Mouse (Mus musculus) spleen, adult 2 months (tissue): Measurements from ENCODE around the gene Gm21985. TPM values are rescaled to one million over a fixed set of nuclear protein-coding genes. Genes with fewer than 3 reads are reported as not detected.

Source experiments
- DNase-seq, 2 experiments: peaks; one replicate each; pipeline versions ENCODE4 v3.0.0 to v3.0.0-alpha.2; 2012 to 2021; ENCODE audit warnings: low spot score in 2 of 2, low read depth in 1 of 2
- H3K27ac ChIP-seq: fragments of 200-500 bp; 2 replicates; pipeline ENCODE4 v1.5.1; 2012; ENCODE audit warnings: low read length, inconsistent platforms; ENCODE audit not compliant: insufficient read depth
- H3K27me3 ChIP-seq: fragments of 200-500 bp; 2 replicates; pipeline ENCODE4 v1.6.1; 2012; ENCODE audit warnings: mild to moderate bottlenecking, moderate library complexity, low read length, inconsistent platforms; ENCODE audit not compliant: control insufficient read depth, insufficient read depth
- H3K36me3 ChIP-seq: fragments of 200-500 bp; 2 replicates; pipeline ENCODE4 v1.6.1; 2012; ENCODE audit warnings: mild to moderate bottlenecking, low read length, inconsistent platforms; ENCODE audit not compliant: control insufficient read depth, insufficient read depth
- H3K4me1 ChIP-seq: fragments of 200-500 bp; 2 replicates; pipeline ENCODE4 v1.6.1; 2011; ENCODE audit warnings: inconsistent platforms; ENCODE audit not compliant: control insufficient read depth, insufficient read depth, insufficient read length
- H3K4me3 ChIP-seq: fragments of 200-500 bp; 2 replicates; pipeline ENCODE4 v1.5.1; 2011; ENCODE audit warnings: mild to moderate bottlenecking, inconsistent platforms; ENCODE audit not compliant: insufficient read depth, insufficient read length; ENCODE audit errors: extremely low read depth
- CTCF ChIP-seq: fragments of 200-500 bp; IDR thresholded peaks from 2 replicates; pipeline ENCODE4 v1.5.1; 2011; ENCODE audit warnings: mild to moderate bottlenecking, inconsistent platforms; ENCODE audit not compliant: insufficient read depth, insufficient read length, insufficient replicate concordance; ENCODE audit errors: extremely low read depth
- POLR2A ChIP-seq: fragments of 200-500 bp; IDR thresholded peaks from 2 replicates; pipeline ENCODE4 v1.6.1; 2011; ENCODE audit warnings: low read depth, low read length, inconsistent platforms
- WGBS: fragments of 180-500 bp; shearing (Covaris S2); methylation state at CpG from one replicate; pipeline ENCODE4 v1.1.7; 2018; 5-methylcytosine and 5-hydroxymethylcytosine counted together
- polyA plus RNA-seq: library from polyadenylated mRNA; depleted of rRNA; stranded (reverse); fragments of >200 nt; gene quantifications from 2 replicates; pipeline ENCODE4 v1.2.3, GENCODE M21; 2012; rRNA removed

Gm21985 gene
- not detected in 2 replicates for polyA plus RNA-seq

GRCm38 (mm10) chr2:112266242-112266592 is at the start of gene Gm21985:
TSS of gene Gm21985 (plus strand) at chr2:112266314.
- DNase-seq = peak in 1 of 2 experiments; percentile 65
- H3K27ac ChIP-seq = peak within 1 kb of the TSS; percentile 98
- peaks cover 1% of the 10 kb centered on the region for H3K36me3 ChIP-seq
- under 1% methylated on average over 11 of the region's 11 CpGs for WGBS
- peak within 1 kb of the TSS; percentile 90 for H3K4me3 ChIP-seq
- no peaks in the 10 kb centered on the region for H3K27me3 ChIP-seq
- TF ChIP-seq POLR2A (peak; percentile 40), CTCF (no peak)
- H3K4me1 ChIP-seq = peaks cover 13% of the 10 kb centered on the region; the same call in 1 of the 2 replicates

DNA sequence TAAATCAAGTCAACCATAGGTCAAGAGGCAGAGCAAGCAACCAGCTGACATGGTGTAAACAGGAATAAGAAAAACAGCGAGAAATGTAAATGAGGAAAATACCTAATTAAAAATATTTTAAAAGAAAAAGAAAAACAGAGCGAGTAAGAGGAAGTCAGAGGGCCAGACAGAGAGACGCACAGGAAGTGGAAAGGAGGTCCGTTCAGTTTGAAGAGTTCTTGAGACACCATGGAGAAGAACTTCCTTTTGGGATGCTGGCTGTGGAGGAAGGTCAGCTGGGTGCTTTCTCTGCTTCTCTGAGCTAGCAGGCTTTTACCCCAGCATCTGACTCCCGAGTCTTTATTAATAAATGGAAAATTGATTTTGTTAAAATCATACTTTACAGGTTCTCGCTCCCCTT is 48.5 kb upstream of the Gm21985 start:
- Histone ChIP-seq H3K4me1 (no peaks in the 10 kb centered on the region), H3K36me3 (no peaks in the 10 kb centered on the region), H3K27me3 (no peaks in the 10 kb centered on the region), H3K27ac (no peak overlapping the region), H3K4me3 (no peak overlapping the region)
- 50% methylated on average over 6 of the region's 6 CpGs for WGBS
- DNase-seq = no peak
- TF ChIP-seq POLR2A (no peak), CTCF (no peak)

GRCm38 (mm10) chr2:112220880-112221279 is 45.2 kb upstream of the Gm21985 start:
- 61% methylated on average over 5 of the region's 5 CpGs for WGBS
- no peak for DNase-seq
- no peak overlapping the region for H3K4me3 ChIP-seq
- H3K27me3 ChIP-seq = no peaks in the 10 kb centered on the region
- TF ChIP-seq POLR2A (no peak), CTCF (no peak)
- no peaks in the 10 kb centered on the region for H3K36me3 ChIP-seq
- no peak overlapping the region for H3K27ac ChIP-seq
- no peaks in the 10 kb centered on the region for H3K4me1 ChIP-seq

GRCm38 (mm10) chr2:112222607-112223006 is 43.5 kb upstream of the Gm21985 start:
- no peak overlapping the region for H3K4me3 ChIP-seq
- no peaks in the 10 kb centered on the region for H3K36me3 ChIP-seq
- H3K27ac ChIP-seq = no peak overlapping the region
- WGBS = 30% methylated on average over 5 of the region's 5 CpGs
- no peak for TF ChIP-seq POLR2A
- no peak for TF ChIP-seq CTCF
- DNase-seq = no peak
- no peaks in the 10 kb centered on the region for H3K27me3 ChIP-seq
- H3K4me1 ChIP-seq = no peaks in the 10 kb centered on the region

DNA sequence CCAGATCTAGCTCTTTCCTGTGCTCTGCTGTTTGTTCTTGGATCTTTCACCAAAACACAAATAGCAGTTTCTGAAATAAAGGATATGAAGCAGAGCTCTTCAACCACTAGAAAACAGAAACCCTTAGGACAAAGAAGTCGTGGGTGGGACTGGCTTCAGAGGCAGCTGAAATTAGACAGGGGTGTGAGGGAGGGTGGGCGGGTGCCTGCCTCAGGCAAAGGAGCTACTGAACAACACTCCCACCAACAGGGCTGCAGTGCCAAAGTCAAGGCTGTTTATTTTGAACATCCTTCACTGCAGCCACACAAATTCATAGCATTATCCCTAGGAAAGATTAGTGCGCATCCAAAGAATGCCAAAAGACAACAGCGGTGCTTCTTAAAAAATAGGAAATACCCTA is 41.8 kb upstream of the Gm21985 start:
- TF ChIP-seq POLR2A (no peak), CTCF (no peak)
- Histone ChIP-seq H3K4me3 (no peak overlapping the region), H3K36me3 (no peaks in the 10 kb centered on the region), H3K27me3 (no peaks in the 10 kb centered on the region), H3K27ac (no peak overlapping the region), H3K4me1 (no peaks in the 10 kb centered on the region)
- 70% methylated on average over 4 of the region's 4 CpGs for WGBS
- no peak for DNase-seq

GRCm38 (mm10) chr2:112232623-112233022 is 33.5 kb upstream of the Gm21985 start:
- Histone ChIP-seq H3K4me3 (no peak overlapping the region), H3K27ac (no peak overlapping the region), H3K27me3 (no peaks in the 10 kb centered on the region), H3K36me3 (no peaks in the 10 kb centered on the region), H3K4me1 (no peaks in the 10 kb centered on the region)
- 40% methylated on average over 1 of the region's 1 CpGs for WGBS
- no peak for TF ChIP-seq CTCF
- no peak for TF ChIP-seq POLR2A
- DNase-seq = no peak

- WGBS = 73% methylated on average over 2 of the region's 2 CpGs
- Histone ChIP-seq H3K4me3 (no peak overlapping the region), H3K27ac (no peak overlapping the region), H3K27me3 (no peaks in the 10 kb centered on the region), H3K36me3 (no peaks in the 10 kb centered on the region), H3K4me1 (no peaks in the 10 kb centered on the region; the same call in 1 of the 2 replicates)
- no peak for DNase-seq
- no peak for TF ChIP-seq CTCF
- TF ChIP-seq POLR2A = no peak
These were observed 29.5 kb upstream of the Gm21985 start for GRCm38 (mm10) chr2:112236620-112237019.

DNA sequence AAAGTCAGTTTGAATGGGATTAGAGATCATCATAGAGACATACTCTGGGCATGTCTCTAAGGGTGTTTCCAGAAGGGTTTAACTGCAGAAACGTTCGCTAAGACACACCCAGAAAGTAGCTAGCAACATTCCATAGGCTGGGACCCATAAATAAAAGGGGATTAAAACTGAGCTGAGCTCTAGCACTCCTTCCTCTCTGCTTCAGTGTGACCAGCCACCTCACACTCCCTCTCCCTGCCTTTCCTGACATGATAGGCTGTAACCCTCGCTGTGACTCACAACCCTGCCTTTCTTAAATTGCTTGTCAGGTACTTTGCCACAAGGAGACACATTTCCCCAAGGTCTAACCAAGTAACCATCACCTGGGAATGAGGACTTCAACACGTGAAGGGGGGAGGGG is 28.1 kb upstream of the Gm21985 start:
- H3K27me3 ChIP-seq = no peaks in the 10 kb centered on the region
- H3K27ac ChIP-seq = no peak overlapping the region
- no peaks in the 10 kb centered on the region; the same call in 1 of the 2 replicates for H3K4me1 ChIP-seq
- 34% methylated on average over 4 of the region's 4 CpGs for WGBS
- no peaks in the 10 kb centered on the region for H3K36me3 ChIP-seq
- no peak overlapping the region for H3K4me3 ChIP-seq
- TF ChIP-seq CTCF = no peak
- TF ChIP-seq POLR2A = no peak
- DNase-seq = no peak
